Mouse (Mus musculus) myocyte (in vitro differentiated cells): ENCODE data around the gene Cd6. TPM values are rescaled to one million over a fixed set of nuclear protein-coding genes. Genes with fewer than 3 reads are reported as not detected.

Source experiments
- H3K27me3 ChIP-seq: one replicate; pipeline ENCODE4 v1.6.1; 2011; ENCODE audit not compliant: control insufficient read depth, insufficient read depth, insufficient read length
- H3K36me3 ChIP-seq: one replicate; pipeline ENCODE4 v1.6.1; 2011; ENCODE audit not compliant: control insufficient read depth, insufficient read depth
- H3K4me2 ChIP-seq: one replicate; pipeline ENCODE4 v1.6.1; 2011; ENCODE audit warnings: low read depth, control low read depth
- H3K4me3 ChIP-seq: one replicate; pipeline ENCODE4 v1.5.1; 2011; ENCODE audit warnings: mild to moderate bottlenecking, control low read depth, moderate library complexity
- H3K79me2 ChIP-seq: one replicate; pipeline ENCODE4 v1.6.1; 2011; ENCODE audit not compliant: control insufficient read depth, insufficient read depth
- H3ac ChIP-seq: one replicate; pipeline ENCODE4 v1.6.1; 2011; ENCODE audit not compliant: control insufficient read depth, insufficient read length
- CEBPB ChIP-seq: IDR thresholded peaks from 2 replicates; pipeline ENCODE4 v1.6.1; 2011; ENCODE audit warnings: mild to moderate bottlenecking, moderate library complexity; ENCODE audit not compliant: poor library complexity, insufficient read depth, severe bottlenecking
- E2F4 ChIP-seq: IDR thresholded peaks from one replicate; pipeline ENCODE4 v1.6.1; 2011; ENCODE audit warnings: mild to moderate bottlenecking, control low read depth, moderate library complexity; ENCODE audit not compliant: insufficient read depth
- MAX ChIP-seq: IDR thresholded peaks from one replicate; pipeline ENCODE4 v1.6.1; 2011; ENCODE audit warnings: low read depth, mild to moderate bottlenecking, control low read depth
- MYOD1 ChIP-seq, 3 experiments: IDR thresholded peaks; one replicate each; pipeline ENCODE4 v1.6.1; 2011; ENCODE audit warnings: control low read depth in 2 of 3, low read depth in 2 of 3, mild to moderate bottlenecking in 2 of 3, moderate library complexity in 1 of 3; ENCODE audit not compliant: insufficient read length in 2 of 3, control insufficient read depth in 1 of 3
- MYOG ChIP-seq, 3 experiments: IDR thresholded peaks; one replicate each; pipeline ENCODE4 v1.6.1; 2011; ENCODE audit warnings: control low read depth in 2 of 3, low read depth in 2 of 3, mild to moderate bottlenecking in 2 of 3; ENCODE audit not compliant: insufficient read length in 2 of 3, control insufficient read depth in 1 of 3, insufficient read depth in 1 of 3
- POLR2A ChIP-seq: IDR thresholded peaks from one replicate; pipeline ENCODE4 v1.6.1; 2011; ENCODE audit warnings: low read depth, mild to moderate bottlenecking, control low read depth, moderate library complexity; ENCODE audit not compliant: insufficient read length
- POLR2AphosphoS2 ChIP-seq: IDR thresholded peaks from one replicate; pipeline ENCODE4 v1.6.1; 2011; ENCODE audit warnings: low read depth, control low read depth; ENCODE audit not compliant: insufficient read length
- REST ChIP-seq: IDR thresholded peaks from one replicate; pipeline ENCODE4 v1.6.1; 2011; ENCODE audit warnings: mild to moderate bottlenecking, control low read depth, moderate library complexity; ENCODE audit not compliant: insufficient read depth, insufficient read length
- SRF ChIP-seq: IDR thresholded peaks from one replicate; pipeline ENCODE4 v1.6.1; 2011; ENCODE audit warnings: low read depth; ENCODE audit not compliant: control insufficient read depth, insufficient read length
- TCF12 ChIP-seq: IDR thresholded peaks from one replicate; pipeline ENCODE4 v1.6.1; 2011; ENCODE audit warnings: mild to moderate bottlenecking, control low read depth; ENCODE audit not compliant: poor library complexity, insufficient read depth, severe bottlenecking
- TCF3 ChIP-seq: IDR thresholded peaks from one replicate; pipeline ENCODE4 v1.6.1; 2011; ENCODE audit warnings: low read depth, control low read depth; ENCODE audit not compliant: insufficient read length
- USF1 ChIP-seq: IDR thresholded peaks from one replicate; pipeline ENCODE4 v1.6.1; 2011; ENCODE audit warnings: low read depth, mild to moderate bottlenecking, control low read depth, moderate library complexity
- polyA plus RNA-seq: library from polyadenylated mRNA; unstranded; fragments of >200 nt; fragmentation: generic; extraction: Trizol; gene quantifications from one replicate; pipeline ENCODE4 v1.2.1, GENCODE M21; 2012; ENCODE audit warnings: missing spikeins

The Cd6 gene
- not detected for polyA plus RNA-seq

- Histone ChIP-seq H3K79me2 (no peaks in the 10 kb centered on the region), H3ac (no peak within 1 kb of the TSS), H3K27me3 (no peaks in the 10 kb centered on the region), H3K4me3 (no peak within 1 kb of the TSS), H3K4me2 (no peak within 1 kb of the TSS), H3K36me3 (no peaks in the 10 kb centered on the region)
- TF ChIP-seq MYOD1 (IDR thresholded peaks at IDR 0.05; ENCODE audit: control insufficient read depth in 1 of 3, insufficient read length in 2 of 3, low read depth in 2 of 3) (no peak), POLR2AphosphoS2 (no peak), E2F4 (no peak), TCF3 (no peak), CEBPB (no peak), MYOG (IDR thresholded peaks at IDR 0.05; ENCODE audit: control insufficient read depth in 1 of 3, insufficient read depth in 1 of 3, insufficient read length in 2 of 3, low read depth in 2 of 3) (no peak)
Observed at GRCm38 (mm10) chr19:10829436-10830175, at the start of gene Cd6. Gene Cd6 (minus strand): TSS chr19:10830058.

- Histone ChIP-seq H3K36me3 (peaks cover 11% of the 10 kb centered on the region), H3K4me2 (peak overlapping the region; percentile 92), H3K4me3 (no peak overlapping the region), H3ac (no peak overlapping the region), H3K79me2 (peaks cover 55% of the 10 kb centered on the region), H3K27me3 (no peaks in the 10 kb centered on the region)
- peak in 1 of 3 experiments; percentile 37 for TF ChIP-seq MYOG (IDR thresholded peaks at IDR 0.05; ENCODE audit: control insufficient read depth in 1 of 3, insufficient read depth in 1 of 3, insufficient read length in 2 of 3, low read depth in 2 of 3)
- TF ChIP-seq E2F4 = no peak
Observed at GRCm38 (mm10) chr19:10878201-10878837, 48.5 kb upstream of the Cd6 start.

GRCm38 (mm10) chr19:10871328-10871961 lies 41.6 kb upstream of the Cd6 start:
- peaks cover 44% of the 10 kb centered on the region for H3K79me2 ChIP-seq
- no peak overlapping the region for H3ac ChIP-seq
- no peak overlapping the region for H3K4me2 ChIP-seq
- peaks cover 23% of the 10 kb centered on the region for H3K36me3 ChIP-seq
- H3K4me3 ChIP-seq = no peak overlapping the region
- no peak for TF ChIP-seq MAX
- no peak for TF ChIP-seq USF1
- no peak for TF ChIP-seq TCF3
- TF ChIP-seq MYOD1 (IDR thresholded peaks at IDR 0.05; ENCODE audit: control insufficient read depth in 1 of 3, insufficient read length in 2 of 3, low read depth in 2 of 3) = no peak
- TF ChIP-seq CEBPB = no peak
- TF ChIP-seq POLR2AphosphoS2 = no peak
- no peak for TF ChIP-seq E2F4
- TF ChIP-seq POLR2A = no peak
- no peak for TF ChIP-seq MYOG (IDR thresholded peaks at IDR 0.05; ENCODE audit: control insufficient read depth in 1 of 3, insufficient read depth in 1 of 3, insufficient read length in 2 of 3, low read depth in 2 of 3)
- TF ChIP-seq TCF12 = no peak
- TF ChIP-seq REST = no peak
- no peak for TF ChIP-seq SRF
- H3K27me3 ChIP-seq = no peaks in the 10 kb centered on the region

- Histone ChIP-seq H3K4me3 (no peak overlapping the region), H3K27me3 (no peaks in the 10 kb centered on the region), H3K4me2 (no peak overlapping the region), H3K79me2 (peaks cover 38% of the 10 kb centered on the region), H3ac (no peak overlapping the region), H3K36me3 (peaks cover 23% of the 10 kb centered on the region)
- TF ChIP-seq TCF12 = no peak
- no peak for TF ChIP-seq E2F4
- no peak for TF ChIP-seq MYOG (IDR thresholded peaks at IDR 0.05; ENCODE audit: control insufficient read depth in 1 of 3, insufficient read depth in 1 of 3, insufficient read length in 2 of 3, low read depth in 2 of 3)
- TF ChIP-seq REST = no peak
- no peak for TF ChIP-seq TCF3
- TF ChIP-seq CEBPB = no peak
- no peak for TF ChIP-seq MYOD1 (IDR thresholded peaks at IDR 0.05; ENCODE audit: control insufficient read depth in 1 of 3, insufficient read length in 2 of 3, low read depth in 2 of 3)
- no peak for TF ChIP-seq USF1
- TF ChIP-seq POLR2A = no peak
- no peak for TF ChIP-seq POLR2AphosphoS2
- TF ChIP-seq SRF = no peak
Observed at GRCm38 (mm10) chr19:10870676-10871075, 40.8 kb upstream of the Cd6 start.
